Mouse (Mus musculus): ENCODE data around the gene 4930404H24Rik.
A peak's percentile ranks its signal among the peaks of the same experiment; 100 is the strongest.

The 4930404H24Rik gene

DNA sequence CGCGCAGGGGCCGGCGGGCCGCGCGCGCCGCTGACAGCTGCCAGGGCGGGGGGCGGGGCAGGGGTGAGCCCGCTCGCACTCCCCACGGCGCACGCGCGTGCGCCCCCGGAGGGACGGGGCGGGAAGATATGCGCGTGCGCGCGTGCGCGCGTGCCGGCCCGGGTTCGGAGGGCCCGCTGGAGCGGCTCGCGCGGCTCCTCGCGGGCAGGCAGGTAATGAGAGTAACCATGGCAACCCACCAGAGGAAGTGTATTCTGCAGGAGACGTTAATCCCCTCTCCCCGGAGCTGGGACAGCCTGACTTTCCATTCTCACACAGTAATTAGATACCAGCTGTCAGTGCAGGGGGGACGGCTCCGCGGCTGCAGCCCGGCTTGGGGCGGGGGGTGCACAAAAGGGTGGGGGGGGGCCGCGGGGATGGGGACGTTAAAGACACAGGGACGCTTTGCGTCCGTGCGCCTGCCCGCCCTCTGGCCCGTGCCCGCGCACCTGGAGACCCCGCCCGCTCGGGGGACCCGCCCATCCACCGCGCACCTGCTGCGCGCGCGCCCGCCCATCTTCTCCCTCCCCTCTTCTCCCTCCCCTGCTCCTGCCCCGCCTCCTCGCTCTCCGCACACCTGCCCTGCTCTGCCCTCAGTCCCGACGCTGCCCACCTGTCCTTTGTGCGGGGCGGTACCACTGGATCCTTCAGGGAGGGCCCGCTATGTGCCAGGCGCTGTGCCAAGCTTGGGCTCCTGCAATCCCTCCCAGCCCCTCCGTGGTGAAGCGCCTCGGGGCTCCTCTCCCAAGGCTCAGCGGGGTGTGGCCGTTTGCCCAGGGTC lies at the start of gene 4930404H24Rik:
Gene 4930404H24Rik (plus strand): TSS at position 218 of the 820 bp plus-strand sequence.
- peak; percentile 70 for DNase-seq (ENCODE audit: low read depth, low spot score)

DNA sequence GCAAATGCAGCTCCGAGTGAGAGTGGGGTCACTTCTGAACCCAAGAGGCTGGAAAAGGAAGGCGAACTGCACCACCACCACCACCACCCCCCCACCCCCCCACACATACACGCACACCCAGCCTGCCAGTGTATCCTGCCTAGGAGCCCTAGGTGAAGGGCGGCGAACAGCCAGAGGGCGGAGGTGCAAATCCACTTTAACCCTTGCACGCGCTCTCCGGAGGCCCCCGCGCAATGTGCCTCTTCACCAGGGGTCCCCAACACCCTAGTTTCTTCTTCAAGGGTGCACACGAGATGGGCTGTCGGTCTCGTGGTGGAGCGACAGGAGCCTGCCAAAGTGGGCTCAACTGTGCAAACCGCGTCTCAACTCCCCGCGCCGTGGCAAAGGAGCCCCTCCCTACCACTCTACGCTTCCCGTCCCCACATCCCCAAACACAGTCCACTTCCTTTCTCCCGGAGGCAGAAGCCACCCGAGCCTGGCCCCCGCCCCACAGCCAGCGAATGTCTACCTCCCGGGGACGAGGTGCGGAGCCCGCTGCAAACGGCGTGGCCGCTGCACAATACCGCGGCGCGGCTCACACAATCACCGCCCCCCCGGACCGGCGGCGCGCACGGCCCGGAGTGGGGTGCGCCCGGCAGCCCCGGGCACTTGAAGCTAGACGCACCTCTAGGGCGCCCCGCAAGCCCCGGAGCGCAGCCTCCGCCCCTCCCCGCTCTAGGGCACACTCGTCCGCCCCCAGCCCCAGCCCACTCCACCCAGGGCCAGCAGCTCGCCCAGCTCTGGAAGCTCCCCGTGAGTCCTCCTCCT lies 49.0 kb upstream of the 4930404H24Rik start:
- no peak for DNase-seq (ENCODE audit: low read depth, low spot score)

DNA sequence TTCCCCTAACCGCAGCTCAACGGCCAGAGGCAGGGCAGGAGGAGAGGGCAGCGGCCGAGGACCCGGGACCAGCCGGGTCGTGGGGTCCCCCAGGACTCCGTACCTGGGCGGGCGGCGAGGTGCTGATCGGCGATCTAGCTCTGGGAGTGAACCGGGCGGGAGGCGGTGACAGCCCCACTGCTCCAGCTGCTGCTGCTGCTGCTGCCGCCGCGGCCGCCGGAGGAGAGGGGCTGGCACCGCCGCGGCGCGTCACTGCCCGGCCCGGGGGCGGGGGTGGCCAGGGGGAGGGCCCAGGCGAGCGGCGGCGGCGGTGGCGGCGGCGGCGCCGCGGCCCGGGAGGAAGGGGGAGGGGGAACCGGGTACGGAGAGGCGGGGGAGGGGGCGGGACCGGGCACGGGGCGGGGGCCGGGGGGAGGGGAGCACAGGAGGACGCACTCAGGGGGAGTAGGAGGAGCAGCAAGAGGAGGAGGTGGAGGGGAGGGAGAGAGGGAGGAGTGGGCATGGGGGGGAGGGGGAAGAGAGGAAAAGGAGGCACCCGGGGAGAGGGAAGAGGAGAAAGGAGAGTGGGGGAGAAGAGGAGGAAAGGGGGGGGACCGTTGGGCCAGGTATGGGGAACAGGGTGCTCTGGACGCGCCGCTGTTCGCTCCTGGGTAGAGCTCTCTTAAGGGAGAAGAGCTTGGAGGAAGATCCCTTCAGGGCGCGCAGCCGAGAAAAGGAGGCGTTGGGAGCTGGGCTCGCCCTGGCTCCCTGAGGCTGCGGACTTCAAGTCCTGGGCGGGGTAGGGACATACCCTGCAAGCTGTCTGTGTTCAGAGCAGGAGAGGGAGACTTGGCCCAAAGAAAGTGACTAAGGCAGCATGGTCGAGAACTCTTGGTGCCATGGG lies 48.1 kb upstream of the 4930404H24Rik start:
- DNase-seq (ENCODE audit: low read depth, low spot score): no peak

DNA sequence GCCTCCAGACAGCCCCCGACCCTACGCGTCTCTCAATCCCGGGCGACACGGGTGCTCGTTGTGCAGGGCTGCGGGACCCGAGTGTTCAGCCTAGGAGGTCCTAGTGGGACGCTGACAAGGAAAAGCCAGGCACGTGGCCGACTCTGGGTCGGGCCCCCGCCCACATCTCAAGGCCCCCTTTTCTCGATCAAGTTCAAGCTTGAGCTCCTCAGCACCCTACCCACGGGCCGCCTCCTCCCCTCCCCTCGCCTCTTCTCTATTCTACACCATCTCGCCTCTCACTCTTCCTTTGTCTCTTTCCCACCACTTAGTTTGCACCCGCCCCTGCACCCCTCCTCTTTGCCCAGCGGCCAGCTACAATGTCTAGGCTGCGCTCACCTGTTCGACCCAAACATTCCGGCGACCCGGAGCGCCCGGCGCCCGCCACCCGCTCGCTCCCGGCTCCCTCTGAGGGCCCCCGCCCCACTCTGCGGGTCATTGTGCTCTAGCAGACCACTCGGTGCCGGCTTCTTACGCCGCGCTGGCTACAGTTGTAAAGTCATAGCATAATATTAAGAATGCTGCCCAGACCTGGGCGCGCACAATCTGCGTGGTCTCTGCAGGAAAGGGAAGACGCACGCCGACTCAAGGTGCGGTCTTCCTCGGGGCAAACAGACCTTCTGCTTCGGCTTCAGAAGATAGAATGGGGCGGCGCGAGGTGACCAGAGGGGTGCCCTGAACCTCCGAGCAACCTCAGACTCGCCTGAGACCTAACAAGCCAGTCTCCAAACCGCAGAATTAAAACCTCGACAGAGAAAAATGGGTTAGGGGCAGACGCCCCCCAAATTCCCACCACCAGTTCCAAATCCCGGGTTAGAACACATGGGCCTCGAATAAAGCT lies 47.2 kb upstream of the 4930404H24Rik start:
- no peak for DNase-seq (ENCODE audit: low read depth, low spot score)

GRCm38 (mm10) chr2:153446017-153446408 lies 46.6 kb upstream of the 4930404H24Rik start:
- no peak for DNase-seq (ENCODE audit: low read depth, low spot score)

DNA sequence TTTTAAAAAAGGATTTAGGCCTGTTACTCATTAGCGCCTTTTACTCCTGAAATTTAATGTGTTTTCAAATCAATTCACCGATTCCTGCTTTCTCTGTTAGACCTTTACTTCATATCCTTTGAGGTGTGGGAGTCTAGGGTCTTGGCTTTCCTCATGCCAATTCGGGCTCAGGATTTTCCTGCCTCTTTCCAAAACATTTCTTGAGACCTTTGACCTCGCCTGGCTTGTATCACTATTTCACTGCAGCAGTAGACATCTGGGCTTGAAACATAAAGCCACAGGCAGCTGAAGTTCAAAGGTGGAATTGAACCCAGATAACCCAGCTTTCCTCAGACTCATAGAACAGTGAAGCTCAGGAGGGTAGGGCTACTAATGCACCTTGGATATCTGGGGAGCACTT lies 46.1 kb upstream of the 4930404H24Rik start:
- DNase-seq (ENCODE audit: low read depth, low spot score): no peak

DNA sequence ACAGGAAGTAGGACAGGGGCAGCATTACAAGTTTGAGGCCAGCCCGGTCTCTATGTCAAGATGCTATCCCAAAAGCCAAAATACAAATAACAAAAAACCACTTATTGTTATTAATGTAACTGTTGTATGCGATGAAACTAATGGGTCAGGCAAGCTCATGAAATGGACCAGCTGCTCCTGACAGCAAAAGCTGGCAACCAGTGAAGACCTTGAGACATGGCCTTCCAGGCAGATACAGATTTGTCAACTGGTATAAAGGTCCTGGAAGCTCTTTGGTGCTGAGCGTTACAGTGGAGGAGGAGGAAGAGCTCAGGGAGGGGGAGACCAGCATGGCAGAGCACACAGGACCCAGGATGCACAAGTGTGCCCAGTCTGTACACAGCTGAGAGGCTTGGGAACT lies 44.9 kb upstream of the 4930404H24Rik start:
- no peak for DNase-seq (ENCODE audit: low read depth, low spot score)

DNA sequence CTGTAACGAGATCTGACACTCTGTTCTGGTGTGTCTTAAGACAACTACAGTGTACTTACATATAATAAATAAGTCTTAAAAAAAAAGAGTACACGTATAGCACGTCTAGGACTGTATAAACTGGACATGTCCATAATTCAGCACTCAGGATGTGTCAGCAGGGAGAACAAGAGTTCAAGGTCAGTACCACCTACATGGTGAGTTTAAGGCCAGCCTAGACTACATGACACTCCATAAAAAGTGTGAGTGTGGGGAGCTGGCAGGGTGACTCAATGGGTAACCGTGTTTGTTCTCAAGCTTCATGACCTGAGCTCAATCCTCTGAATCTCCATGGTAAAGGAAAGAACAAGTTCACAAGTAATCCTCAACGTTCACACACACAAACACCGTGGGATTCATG lies 44.1 kb upstream of the 4930404H24Rik start:
- DNase-seq (ENCODE audit: low read depth, low spot score): no peak

DNA sequence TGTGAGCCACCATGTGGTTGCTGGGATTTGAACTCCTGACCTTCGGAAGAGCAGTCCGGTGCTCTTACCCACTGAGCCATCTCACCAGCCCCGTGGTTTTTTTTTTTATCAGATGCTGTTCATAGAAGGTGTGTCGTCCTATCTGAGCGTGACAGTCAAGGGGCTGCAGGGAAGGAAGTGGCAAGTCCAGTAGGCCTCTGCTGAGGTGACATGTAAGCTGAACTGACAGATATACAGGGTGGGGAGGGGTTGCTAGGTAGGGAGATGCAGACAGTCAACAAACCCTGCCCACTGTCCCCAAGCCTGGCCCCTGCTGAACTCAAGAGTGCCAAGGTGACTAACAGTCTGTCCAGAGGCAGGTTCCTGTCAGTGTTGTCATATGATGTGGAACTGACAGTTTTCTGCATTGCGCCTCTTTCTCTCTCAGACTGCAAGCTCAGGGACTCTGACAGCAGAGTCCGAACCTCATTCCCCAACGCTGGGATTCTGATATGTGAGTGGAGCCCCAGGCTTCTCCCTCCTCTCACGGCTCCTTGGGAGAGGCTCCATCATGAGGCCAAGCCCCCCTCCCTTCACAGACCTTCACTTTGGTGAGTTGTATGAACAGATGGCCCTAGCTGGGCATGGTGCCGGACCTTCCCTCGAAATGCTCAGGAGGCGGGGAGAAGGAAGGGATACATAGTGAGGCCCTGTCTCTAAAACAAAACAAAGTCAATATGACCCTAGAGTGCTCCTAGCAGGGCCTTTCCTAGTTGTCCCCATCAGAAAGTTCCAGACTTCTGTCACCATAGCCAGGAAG lies 38.4 kb upstream of the 4930404H24Rik start:
- no peak for DNase-seq (ENCODE audit: low read depth, low spot score)

DNA sequence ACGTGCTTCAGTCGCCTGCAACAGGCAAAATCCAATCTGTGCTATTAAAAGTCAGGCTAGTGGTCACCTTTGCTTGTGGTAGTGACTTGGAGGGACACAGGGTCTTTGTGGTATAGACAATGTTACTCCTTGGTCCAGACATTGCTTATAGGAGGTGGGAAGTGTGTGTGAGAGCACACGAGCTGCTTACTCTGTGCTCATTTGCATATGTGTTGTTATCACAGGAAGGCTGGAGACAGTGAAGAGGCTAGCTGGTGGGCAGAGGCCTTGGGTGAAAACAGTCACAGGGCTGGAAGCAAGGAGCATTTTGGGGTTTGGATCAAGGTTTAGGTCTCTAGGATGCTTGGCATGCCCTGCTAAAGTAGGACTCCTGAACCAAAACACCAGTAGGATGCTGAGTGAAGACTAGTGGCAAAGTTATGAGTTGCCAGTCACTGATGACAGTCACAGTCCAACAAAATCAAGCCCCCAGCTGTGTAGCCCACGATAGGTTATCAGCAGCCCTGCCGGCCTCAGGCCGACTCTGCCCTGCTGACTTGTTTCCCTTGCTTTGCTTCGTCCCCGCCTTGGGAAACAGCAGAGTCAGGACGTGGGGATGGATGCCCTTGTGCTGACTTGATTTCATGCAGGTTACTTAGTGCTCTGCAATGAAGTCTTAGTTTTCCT lies 37.6 kb upstream of the 4930404H24Rik start:
- no peak for DNase-seq (ENCODE audit: low read depth, low spot score)

GRCm38 (mm10) chr2:153457467-153457866 lies 35.1 kb upstream of the 4930404H24Rik start:
- no peak for DNase-seq (ENCODE audit: low read depth, low spot score)

- DNase-seq (ENCODE audit: low read depth, low spot score): no peak
Measured at GRCm38 (mm10) chr2:153458022-153458441, 34.6 kb upstream of the 4930404H24Rik start.

DNA sequence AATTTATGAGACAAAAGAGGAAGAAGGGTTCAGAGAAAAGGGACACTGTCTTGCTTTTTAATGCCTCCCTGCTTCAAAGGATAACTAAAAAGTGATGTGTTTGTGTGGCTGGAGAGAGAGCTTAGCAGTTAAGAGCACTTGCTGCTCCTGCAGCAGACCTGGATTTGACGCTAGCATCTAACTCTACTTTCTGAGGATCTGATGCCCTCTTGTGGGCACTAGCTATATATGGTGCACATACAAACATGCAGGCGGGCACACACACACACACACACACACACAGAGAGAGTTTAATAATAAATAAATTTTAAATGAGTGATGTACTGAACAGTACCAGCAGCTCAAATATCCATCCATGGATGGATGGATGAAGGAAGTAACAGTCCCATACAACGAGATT lies 29.3 kb upstream of the 4930404H24Rik start:
- DNase-seq (ENCODE audit: low read depth, low spot score): no peak

GRCm38 (mm10) chr2:153467372-153467771 lies 25.2 kb upstream of the 4930404H24Rik start:
- DNase-seq (ENCODE audit: low read depth, low spot score): no peak

DNA sequence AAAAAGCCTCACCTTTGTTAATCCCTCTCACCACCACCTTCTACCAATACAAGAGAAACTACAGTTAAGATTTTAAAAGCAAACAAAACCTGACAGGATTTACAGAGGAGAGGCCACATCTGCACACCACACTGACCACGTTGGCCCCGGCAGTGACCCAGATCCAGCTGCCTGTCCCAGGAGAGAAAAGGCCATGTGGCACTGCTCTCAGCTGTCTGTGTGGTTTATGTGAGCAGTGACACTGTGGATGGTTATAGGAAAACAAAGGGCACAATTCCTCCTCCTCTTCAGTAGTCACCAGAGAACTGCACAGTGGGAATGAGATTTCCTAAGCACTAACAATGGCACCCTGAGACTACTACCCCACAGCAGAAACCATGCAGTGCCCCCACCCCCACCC lies 23.3 kb upstream of the 4930404H24Rik start:
- DNase-seq (ENCODE audit: low read depth, low spot score): no peak

- DNase-seq (ENCODE audit: low read depth, low spot score): no peak
Measured at GRCm38 (mm10) chr2:153469764-153470163, 22.8 kb upstream of the 4930404H24Rik start.

DNA sequence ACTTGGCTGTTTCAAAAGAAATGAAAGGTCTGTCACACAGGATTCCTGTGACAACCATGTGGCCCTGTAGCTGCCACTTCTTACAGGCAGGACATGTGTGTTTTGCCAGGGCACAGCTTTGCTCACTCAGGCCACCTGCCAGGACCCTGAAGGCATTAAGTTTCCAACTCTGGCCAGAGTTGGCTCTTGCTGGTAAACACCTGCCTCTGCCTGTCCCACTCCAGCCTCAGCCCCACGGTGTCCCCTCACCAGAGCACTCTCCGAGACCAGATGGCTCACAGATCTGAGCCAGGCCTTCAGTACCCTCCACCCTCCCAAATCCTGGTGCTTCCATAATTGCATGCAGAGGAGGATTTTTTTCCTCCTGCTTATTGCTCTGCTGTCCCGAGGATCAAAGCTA lies 21.6 kb upstream of the 4930404H24Rik start:
- no peak for DNase-seq (ENCODE audit: low read depth, low spot score)

DNA sequence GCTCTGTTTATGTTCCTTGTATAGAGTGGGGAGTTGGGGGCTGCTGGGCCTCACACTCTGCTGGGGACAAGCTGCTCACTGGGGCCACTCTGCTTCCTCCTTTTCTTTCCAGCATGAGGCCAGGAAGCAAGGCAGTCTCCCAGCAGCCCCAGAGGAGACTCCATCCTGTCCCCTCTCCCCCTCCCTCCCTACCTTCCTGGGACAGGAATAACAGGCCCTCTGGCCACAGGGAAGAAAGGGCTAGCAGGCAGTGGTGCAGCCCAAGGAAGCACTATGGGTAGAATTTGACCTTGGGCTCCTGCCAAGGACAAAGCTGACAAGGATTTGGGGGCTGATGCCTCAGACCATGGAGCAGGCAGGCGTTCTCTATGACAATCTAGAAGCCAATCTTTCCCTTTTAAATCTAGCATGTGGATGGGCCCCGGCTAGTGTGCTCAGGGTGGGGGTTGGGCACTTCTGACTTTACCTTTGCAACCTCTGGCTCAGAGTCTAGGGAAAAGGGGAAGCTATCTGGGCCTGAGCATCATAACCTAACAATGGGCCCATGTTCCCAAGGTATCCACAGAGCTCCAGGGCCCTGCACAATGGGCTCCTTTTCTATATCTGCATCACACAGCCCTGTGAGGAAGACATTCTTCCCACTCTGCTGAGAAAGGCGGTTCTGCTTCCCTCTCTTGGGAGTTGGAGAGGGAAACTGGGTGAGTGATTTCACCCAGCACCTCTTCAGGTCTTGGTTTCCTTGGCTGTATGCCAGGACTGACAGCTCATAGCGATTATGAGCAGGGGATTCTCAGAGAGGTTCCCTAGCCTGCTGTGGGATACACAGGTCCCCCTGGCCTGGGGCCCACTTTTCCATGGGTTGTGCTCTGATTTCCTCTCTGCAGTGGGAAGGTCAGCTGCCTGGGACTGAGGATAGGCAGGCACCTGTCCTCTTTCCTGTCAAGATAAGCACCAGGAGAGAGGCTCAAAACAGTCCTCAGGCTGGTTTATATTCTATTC lies 17.2 kb upstream of the 4930404H24Rik start:
- no peak for DNase-seq (ENCODE audit: low read depth, low spot score)

All from WW6 (cell line).